Mouse (Mus musculus) kidney, embryonic 16.5 days (tissue): ENCODE results near the gene Fhl3. TPM values are rescaled to one million over a fixed set of nuclear protein-coding genes. Genes with fewer than 3 reads are reported as not detected.
A peak's percentile ranks its signal among the peaks of the same experiment; 100 is the strongest.

Experiments used
- ATAC-seq: fragments of 200-750 bp; cut with Nextera tagmentation; 2 replicates; pipeline ENCODE4 v1.8.0; 2017; ENCODE audit warnings: moderate TSS enrichment; ENCODE audit not compliant: low FRiP score, low TSS enrichment
- H3K27ac ChIP-seq: fragments of 300-500 bp; sonication (generic); 2 replicates; pipeline ENCODE4 v1.5.1; 2014; ENCODE audit warnings: low read length
- H3K27me3 ChIP-seq: fragments of 300-500 bp; sonication (generic); 2 replicates; pipeline ENCODE4 v1.6.1; 2014; ENCODE audit warnings: low read length, control low read depth, mixed read lengths; ENCODE audit not compliant: insufficient read depth
- H3K36me3 ChIP-seq: fragments of 300-500 bp; sonication (generic); 2 replicates; pipeline ENCODE4 v1.6.1; 2014; ENCODE audit warnings: low read length, control low read depth, mixed read lengths; ENCODE audit not compliant: insufficient read depth
- H3K4me1 ChIP-seq: fragments of 300-500 bp; sonication (generic); 2 replicates; pipeline ENCODE4 v1.6.1; 2014; ENCODE audit warnings: low read length, control low read depth, mixed read lengths; ENCODE audit not compliant: insufficient read depth
- H3K4me2 ChIP-seq: fragments of 300-500 bp; sonication (generic); replicated peaks from 2 replicates; pipeline ENCODE4 v1.6.1; 2014; ENCODE audit warnings: low read depth, low read length
- H3K4me3 ChIP-seq: fragments of 300-500 bp; sonication (generic); 2 replicates; pipeline ENCODE4 v1.5.1; 2014; ENCODE audit warnings: mild to moderate bottlenecking, low read length
- H3K9ac ChIP-seq: fragments of 300-500 bp; sonication (generic); replicated peaks from 2 replicates; pipeline ENCODE4 v1.6.1; 2014; ENCODE audit warnings: low read length
- H3K9me3 ChIP-seq: fragments of 300-500 bp; sonication (generic); 2 replicates; pipeline ENCODE4 v1.6.1; 2016; ENCODE audit warnings: low read length, control low read depth
- WGBS: fragments of 180-500 bp; shearing (Covaris S2); extraction: QIAGEN DNeasy Blood & Tissue Kit; methylation state at CpG from one replicate; pipeline ENCODE4 v1.1.7; 2014; 5-methylcytosine and 5-hydroxymethylcytosine counted together
- polyA plus RNA-seq: library from polyadenylated mRNA; unstranded; fragments of >200 nt; fragmentation: Nextera tagmentation; extraction: Ambion mirVana; gene quantifications from 2 replicates; pipeline ENCODE4 v1.2.1, GENCODE M21; 2015

The Fhl3 gene
- polyA plus RNA-seq, 1 experiment from 2014 or later = 6.6 TPM

GRCm38 (mm10) chr4:124664185-124664584 is 36.3 kb upstream of the Fhl3 start:
- H3K36me3 ChIP-seq = no peaks in the 10 kb centered on the region
- H3K27me3 ChIP-seq = peaks cover 90% of the 10 kb centered on the region
- no peak overlapping the region for H3K9ac ChIP-seq
- no peak overlapping the region for H3K4me3 ChIP-seq
- H3K4me2 ChIP-seq = no peak overlapping the region
- no peak for ATAC-seq
- 67% methylated on average over 9 of the region's 9 CpGs for WGBS
- peaks cover 9% of the 10 kb centered on the region for H3K4me1 ChIP-seq
- no peak overlapping the region for H3K27ac ChIP-seq
- H3K9me3 ChIP-seq = no peaks in the 10 kb centered on the region

DNA sequence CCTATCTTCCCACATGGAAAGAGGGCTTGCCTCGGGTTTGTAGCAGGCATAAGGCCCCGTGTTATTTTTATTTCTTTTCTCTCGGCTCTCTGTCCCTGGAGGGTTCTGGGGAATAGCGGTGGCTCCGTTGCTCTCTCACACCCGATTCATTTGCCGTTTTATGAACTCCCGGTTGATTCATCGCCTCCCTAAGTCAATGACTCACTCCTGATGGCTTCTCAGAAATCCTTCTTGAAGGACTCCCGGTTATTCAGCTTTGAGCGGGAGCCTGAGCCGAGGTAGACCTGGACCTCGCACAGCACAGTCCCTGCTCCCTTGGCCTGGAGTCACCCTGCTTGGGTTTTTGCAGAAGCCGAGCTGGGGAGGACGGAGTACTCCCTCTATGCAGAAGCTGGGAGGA is 35.9 kb upstream of the Fhl3 start:
- Histone ChIP-seq H3K9ac (no peak overlapping the region), H3K36me3 (no peaks in the 10 kb centered on the region), H3K4me1 (peaks cover 5% of the 10 kb centered on the region; the same call in 1 of the 2 replicates), H3K27me3 (peaks cover 88% of the 10 kb centered on the region), H3K4me3 (no peak overlapping the region), H3K27ac (no peak overlapping the region), H3K4me2 (no peak overlapping the region), H3K9me3 (no peaks in the 10 kb centered on the region)
- WGBS = 55% methylated on average over 15 of the region's 15 CpGs
- no peak for ATAC-seq

GRCm38 (mm10) chr4:124667476-124668033 is 32.9 kb upstream of the Fhl3 start:
- Histone ChIP-seq H3K4me1 (peaks cover 9% of the 10 kb centered on the region; the same call in 1 of the 2 replicates), H3K27ac (no peak overlapping the region), H3K36me3 (no peaks in the 10 kb centered on the region), H3K4me2 (no peak overlapping the region), H3K4me3 (no peak overlapping the region), H3K9me3 (no peaks in the 10 kb centered on the region), H3K27me3 (peaks cover 80% of the 10 kb centered on the region), H3K9ac (no peak overlapping the region)
- 31% methylated on average over 14 of the region's 14 CpGs for WGBS
- ATAC-seq = no peak

- H3K4me1 ChIP-seq = peaks cover 14% of the 10 kb centered on the region
- H3K27me3 ChIP-seq = peaks cover 80% of the 10 kb centered on the region
- H3K36me3 ChIP-seq = no peaks in the 10 kb centered on the region
- no peak for ATAC-seq
- no peak overlapping the region for H3K4me2 ChIP-seq
- no peak overlapping the region for H3K4me3 ChIP-seq
- 24% methylated on average over 8 of the region's 8 CpGs for WGBS
- H3K9me3 ChIP-seq = no peaks in the 10 kb centered on the region
- no peak overlapping the region for H3K9ac ChIP-seq
- no peak overlapping the region for H3K27ac ChIP-seq
These were observed 32.4 kb upstream of the Fhl3 start for GRCm38 (mm10) chr4:124668078-124668477.

GRCm38 (mm10) chr4:124670232-124670631 is 30.3 kb upstream of the Fhl3 start:
- H3K9me3 ChIP-seq = no peaks in the 10 kb centered on the region
- H3K4me2 ChIP-seq = no peak overlapping the region
- H3K27ac ChIP-seq = no peak overlapping the region
- H3K4me1 ChIP-seq = peaks cover 15% of the 10 kb centered on the region
- WGBS = 66% methylated on average over 8 of the region's 8 CpGs
- no peak for ATAC-seq
- H3K4me3 ChIP-seq = no peak overlapping the region
- H3K9ac ChIP-seq = no peak overlapping the region
- no peaks in the 10 kb centered on the region for H3K36me3 ChIP-seq
- H3K27me3 ChIP-seq = peaks cover 66% of the 10 kb centered on the region

GRCm38 (mm10) chr4:124671583-124671982 is 28.9 kb upstream of the Fhl3 start:
- H3K36me3 ChIP-seq = 0 out of 2 replicates have a peak, but pooled peaks cover 4% of the 10 kb centered on the region
- H3K4me3 ChIP-seq = no peak overlapping the region
- H3K27ac ChIP-seq = no peak overlapping the region
- no peak overlapping the region for H3K4me2 ChIP-seq
- H3K4me1 ChIP-seq = peaks cover 15% of the 10 kb centered on the region
- no peak overlapping the region for H3K9ac ChIP-seq
- no peak for ATAC-seq
- H3K27me3 ChIP-seq = peaks cover 52% of the 10 kb centered on the region
- 20% methylated on average over 7 of the region's 7 CpGs for WGBS
- no peaks in the 10 kb centered on the region for H3K9me3 ChIP-seq

DNA sequence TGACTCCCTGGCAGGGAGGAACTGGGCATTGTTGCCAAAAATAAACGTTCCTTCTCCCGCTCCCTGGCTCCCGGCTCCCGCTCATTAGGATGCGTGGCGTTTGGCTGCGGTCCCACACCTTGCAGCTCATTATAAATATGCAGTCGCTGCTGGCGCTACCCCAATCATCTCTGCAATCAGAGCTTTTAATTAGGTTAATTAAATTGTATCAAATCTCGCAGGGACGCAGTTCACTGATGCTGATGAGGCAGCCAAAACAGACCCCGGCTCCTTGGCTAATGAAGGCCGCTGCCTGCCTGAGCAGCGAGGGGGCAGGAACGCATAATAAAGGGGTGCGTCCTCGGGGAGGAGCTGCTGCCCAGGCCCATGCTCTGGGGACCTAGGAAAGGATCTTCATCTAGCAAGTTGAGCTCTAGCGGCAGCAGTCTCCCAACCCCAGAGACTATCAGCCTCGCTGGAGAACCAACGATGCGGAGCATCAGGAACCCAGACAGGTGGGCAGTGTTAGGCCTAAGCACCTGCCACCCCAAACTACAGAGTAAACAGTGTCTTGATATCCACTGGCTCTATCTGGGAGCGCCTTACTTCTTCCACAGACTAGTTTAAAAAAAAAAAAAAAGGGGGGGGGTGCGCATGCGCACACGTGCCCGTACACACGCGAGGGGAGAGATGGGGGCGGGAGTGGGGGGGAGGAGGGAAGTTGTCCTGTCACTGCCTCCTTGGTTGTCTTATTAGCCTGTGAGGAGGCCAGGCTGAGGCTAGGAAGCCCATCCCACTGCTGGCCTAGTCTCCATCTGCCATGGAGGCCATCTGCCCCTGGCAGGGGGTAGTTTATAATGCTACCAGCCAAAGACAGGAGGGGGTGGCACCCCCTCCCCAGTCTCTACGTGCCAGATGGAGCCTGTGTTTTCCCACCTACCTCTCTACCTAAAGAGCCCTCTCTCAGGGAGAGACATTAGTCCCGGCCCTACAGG is 27.9 kb upstream of the Fhl3 start:
- Histone ChIP-seq H3K4me1 (peaks cover 15% of the 10 kb centered on the region), H3K36me3 (peaks cover 8% of the 10 kb centered on the region; the same call in 1 of the 2 replicates), H3K9ac (no peak overlapping the region), H3K4me2 (peak overlapping the region; percentile 26), H3K9me3 (no peaks in the 10 kb centered on the region), H3K27me3 (peaks cover 42% of the 10 kb centered on the region), H3K4me3 (peak overlapping the region; percentile 0; the same call in 1 of the 2 replicates), H3K27ac (no peak overlapping the region)
- 3% methylated on average over 31 of the region's 31 CpGs for WGBS
- ATAC-seq = no peak

DNA sequence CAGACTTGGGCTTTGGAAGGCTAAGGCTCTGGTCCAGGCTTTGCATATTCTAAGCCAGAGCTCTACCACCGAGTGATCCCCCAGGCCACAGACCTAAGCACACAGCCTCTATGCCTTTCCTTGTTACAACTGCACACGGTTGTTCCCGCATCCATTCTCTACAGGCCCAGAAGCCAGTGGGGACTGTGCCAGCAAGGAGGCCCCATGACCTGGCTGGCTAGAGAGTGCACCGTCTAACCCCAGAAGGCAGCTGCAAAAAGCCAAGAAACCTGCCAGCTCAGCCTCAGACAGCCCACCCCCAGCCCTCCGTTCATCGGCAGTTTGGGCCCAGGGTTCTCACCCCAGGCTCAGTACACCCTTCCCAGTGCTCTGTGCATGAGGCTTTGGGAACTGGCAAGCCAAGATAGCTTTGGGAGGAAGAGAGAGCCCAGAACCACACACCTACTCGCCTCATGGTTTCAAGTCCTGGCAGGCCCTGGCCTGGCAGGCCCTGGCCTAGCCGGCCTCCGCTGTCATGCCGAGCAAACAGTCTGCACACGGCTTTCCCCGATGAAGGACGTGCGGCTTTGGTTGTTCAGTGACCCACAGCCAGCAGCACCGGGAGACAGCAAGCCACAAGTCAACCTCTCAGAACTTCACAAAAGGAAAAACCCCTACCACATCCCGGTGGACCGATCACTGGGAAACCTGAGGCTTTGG is 26.0 kb upstream of the Fhl3 start:
- no peak overlapping the region for H3K4me2 ChIP-seq
- H3K27ac ChIP-seq = no peak overlapping the region
- 66% methylated on average over 17 of the region's 17 CpGs for WGBS
- H3K9ac ChIP-seq = no peak overlapping the region
- peaks cover 30% of the 10 kb centered on the region for H3K27me3 ChIP-seq
- H3K4me3 ChIP-seq = no peak overlapping the region
- H3K36me3 ChIP-seq = peaks cover 20% of the 10 kb centered on the region
- H3K4me1 ChIP-seq = peaks cover 15% of the 10 kb centered on the region
- no peaks in the 10 kb centered on the region for H3K9me3 ChIP-seq
- no peak for ATAC-seq

- Histone ChIP-seq H3K27me3 (peaks cover 30% of the 10 kb centered on the region), H3K9me3 (no peaks in the 10 kb centered on the region), H3K36me3 (peaks cover 26% of the 10 kb centered on the region), H3K27ac (no peak overlapping the region), H3K4me1 (peaks cover 15% of the 10 kb centered on the region), H3K4me3 (no peak overlapping the region), H3K9ac (no peak overlapping the region), H3K4me2 (no peak overlapping the region)
- ATAC-seq = no peak
- 4% methylated on average over 4 of the region's 4 CpGs for WGBS
These were observed 25.5 kb upstream of the Fhl3 start for GRCm38 (mm10) chr4:124675037-124675436.
